ENCODE assay signal across 8 mouse cellular contexts in the genomic region with DNA sequence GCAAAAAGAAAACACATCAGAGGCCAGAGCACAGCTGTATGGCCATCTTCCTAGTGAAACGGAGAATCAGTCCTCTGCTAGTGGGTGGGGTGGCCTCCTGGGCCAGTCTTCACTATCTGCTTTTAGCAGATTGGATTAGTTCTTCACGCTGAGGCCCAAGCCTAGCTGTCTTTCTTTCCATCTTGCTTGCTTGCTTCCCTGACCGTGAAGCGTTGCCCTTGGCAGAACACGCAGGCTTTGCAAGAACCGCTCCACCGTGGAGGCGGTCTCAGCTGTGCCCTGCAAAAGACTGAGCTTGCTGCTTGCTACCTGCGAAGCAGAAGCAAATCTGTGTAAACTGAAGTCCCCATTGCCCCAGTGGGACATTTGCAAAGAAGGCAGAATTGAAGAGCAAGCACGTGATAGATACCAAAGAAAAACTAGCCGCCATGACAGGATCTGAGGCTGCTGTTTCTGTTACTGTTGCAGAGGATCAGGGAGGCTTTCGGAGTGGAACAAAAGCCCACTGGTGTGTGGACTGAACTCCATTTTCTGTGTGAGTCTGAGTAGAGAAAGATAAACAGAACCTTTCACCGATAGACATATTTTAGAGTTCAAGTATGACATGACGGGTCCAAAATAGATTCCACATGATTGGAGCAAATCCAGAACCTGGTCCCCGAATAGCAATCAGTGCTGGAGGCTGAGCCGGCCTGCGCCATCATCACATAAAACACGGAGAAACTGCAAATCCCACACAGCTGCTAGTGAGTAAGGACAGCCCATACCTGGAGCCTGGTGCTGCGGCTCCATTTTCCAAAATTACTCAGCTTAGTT.
DNase-seq lines count a peak whose midpoint lies in the region; ATAC-seq and TF ChIP-seq lines count a peak whose summit lies in the region.

No protein-coding gene starts in this region.

- DNase-seq in kidney, adult 2 months, result peak; percentile 7
- DNase-seq in kidney, postnatal 25 days, result no peak
- peak; percentile 6 for DNase-seq in MN1 (ENCODE audit: low spot score)
- DNase-seq in hindbrain, embryonic 14.5 days (ENCODE audit: low spot score), result no peak
- no peak for DNase-seq in urinary bladder, postnatal 14 days (ENCODE audit: low spot score)
- no peak for DNase-seq in urinary bladder, postnatal 36 days (ENCODE audit: low spot score in 2 of 2)

- H3K36me3 ChIP-seq in kidney, adult 2 months (ENCODE audit: control insufficient read depth, insufficient read depth, low read length), result no peaks in the 10 kb centered on the region
- H3K36me3 ChIP-seq in hindbrain, embryonic 14.5 days (replicated peaks; ENCODE audit: control insufficient read depth, insufficient read depth), result no peaks in the 10 kb centered on the region

- no peak for TF ChIP-seq CTCF in kidney, adult 2 months (conservative IDR thresholded peaks at IDR 0.05; ENCODE audit: insufficient read depth, insufficient read length, low read depth, low read length)
- no peak for TF ChIP-seq CTCF in embryonic fibroblast, embryonic 13.5 days (IDR thresholded peaks at IDR 0.05; ENCODE audit: borderline replicate concordance, insufficient read depth, low read length)

- H3K4me1 ChIP-seq in kidney, adult 2 months (ENCODE audit: control insufficient read depth, insufficient read depth, low read length), result no peaks in the 10 kb centered on the region
- H3K4me1 ChIP-seq in embryonic fibroblast, embryonic 13.5 days (ENCODE audit: control insufficient read depth, insufficient read depth, low read length), result peaks cover 13% of the 10 kb centered on the region; the same call in 1 of the 2 replicates
- 0 out of 2 replicates have a peak, but pooled peaks cover 4% of the 10 kb centered on the region for H3K4me1 ChIP-seq in hindbrain, embryonic 14.5 days (replicated peaks; ENCODE audit: control insufficient read depth, insufficient read depth, low read length)

- TF ChIP-seq POLR2A in kidney, adult 2 months (IDR thresholded peaks at IDR 0.05; ENCODE audit: low read depth, low read length), result no peak
- TF ChIP-seq POLR2A in embryonic fibroblast, embryonic 13.5 days (IDR thresholded peaks at IDR 0.05; ENCODE audit: low read depth, low read length), result no peak

- no peaks in the 10 kb centered on the region for H3K9me3 ChIP-seq in hindbrain, embryonic 14.5 days (ENCODE audit: control insufficient read depth, low read length)

- H3K4me2 ChIP-seq in hindbrain, embryonic 14.5 days (replicated peaks), result no peak overlapping the region

- no peaks in the 10 kb centered on the region for H3K27me3 ChIP-seq in kidney, adult 2 months (replicated peaks; ENCODE audit: control insufficient read depth, insufficient read depth, low read length)
- H3K27me3 ChIP-seq in hindbrain, embryonic 14.5 days (ENCODE audit: control insufficient read depth, insufficient read depth, low read length), result no peaks in the 10 kb centered on the region

- 59% methylated on average over 19 of the region's 19 CpGs for WGBS in kidney, adult 2 months
- 74% methylated on average over 19 of the region's 19 CpGs for WGBS in hindbrain, embryonic 14.5 days

- no peak overlapping the region for H3K27ac ChIP-seq in kidney, adult 2 months (ENCODE audit: insufficient read depth, low read depth, low read length)
- H3K27ac ChIP-seq in embryonic fibroblast, embryonic 13.5 days (ENCODE audit: insufficient read depth, low read length), result peak overlapping the region; percentile 35
- peak overlapping the region; percentile 46; the same call in 1 of the 2 replicates for H3K27ac ChIP-seq in hindbrain, embryonic 14.5 days

- no peak overlapping the region for H3K4me3 ChIP-seq in kidney, adult 2 months (ENCODE audit: insufficient read depth, low read depth, low read length)
- no peak overlapping the region for H3K4me3 ChIP-seq in embryonic fibroblast, embryonic 13.5 days (ENCODE audit: insufficient read depth, low read length)
- H3K4me3 ChIP-seq in hindbrain, embryonic 14.5 days (replicated peaks; ENCODE audit: low read length), result no peak overlapping the region

- no peak for ATAC-seq in hindbrain, embryonic 14.5 days (ENCODE audit: low FRiP score)
- ATAC-seq in erythroblast, adult 5-6 weeks (replicated peaks; ENCODE audit: low FRiP score, poor library complexity, severe bottlenecking), result no peak

- no peak overlapping the region for H3K9ac ChIP-seq in hindbrain, embryonic 14.5 days

Comparison
In these comparisons a context has a peak if more than half of its experiments do, and no peak if none do; other contexts are left out.
1. DNase-seq: peak in kidney, adult 2 months (single experiment) and MN1 (single experiment); none in kidney, postnatal 25 days (0 of 2), hindbrain, embryonic 14.5 days (single experiment), urinary bladder, postnatal 14 days (single experiment) and urinary bladder, postnatal 36 days (0 of 2).